Mouse (Mus musculus) liver, embryonic 12.5 days (tissue): ENCODE results near the gene Gm43738. TPM values are rescaled to one million over a fixed set of nuclear protein-coding genes. Genes with fewer than 3 reads are reported as not detected.
A peak's percentile ranks its signal among the peaks of the same experiment; 100 is the strongest.

Experiments used
- ATAC-seq: fragments of 200-750 bp; cut with Nextera tagmentation; 2 replicates; pipeline ENCODE4 v1.8.0; 2017; ENCODE audit warnings: moderate number of reproducible peaks, mild to moderate bottlenecking, moderate library complexity
- H3K27ac ChIP-seq: fragments of 300-500 bp; sonication (generic); 2 replicates; pipeline ENCODE4 v1.5.1; 2016; ENCODE audit warnings: mild to moderate bottlenecking
- H3K27me3 ChIP-seq: fragments of 300-500 bp; sonication (generic); replicated peaks from 2 replicates; pipeline ENCODE4 v1.6.1; 2016; ENCODE audit warnings: mild to moderate bottlenecking, moderate library complexity
- H3K36me3 ChIP-seq: fragments of 300-500 bp; sonication (generic); 2 replicates; pipeline ENCODE4 v1.6.1; 2016; ENCODE audit warnings: mild to moderate bottlenecking, moderate library complexity
- H3K4me1 ChIP-seq: fragments of 300-500 bp; sonication (generic); 2 replicates; pipeline ENCODE4 v1.6.1; 2016
- H3K4me2 ChIP-seq: fragments of 300-500 bp; sonication (generic); 2 replicates; pipeline ENCODE4 v1.6.1; 2016; ENCODE audit warnings: mild to moderate bottlenecking, moderate library complexity
- H3K4me3 ChIP-seq: fragments of 300-500 bp; sonication (generic); 2 replicates; pipeline ENCODE4 v1.5.1; 2016; ENCODE audit warnings: mild to moderate bottlenecking, moderate library complexity
- H3K9ac ChIP-seq: fragments of 300-500 bp; sonication (generic); 2 replicates; pipeline ENCODE4 v1.6.1; 2016; ENCODE audit warnings: mild to moderate bottlenecking, moderate library complexity
- H3K9me3 ChIP-seq: fragments of 300-500 bp; sonication (generic); replicated peaks from 2 replicates; pipeline ENCODE4 v1.6.1; 2016; ENCODE audit warnings: mild to moderate bottlenecking, moderate library complexity
- WGBS: fragments of 180-500 bp; shearing (Covaris S2); methylation state at CpG from one replicate; pipeline ENCODE4 v1.1.7; 2016; ENCODE audit not compliant: insufficient replicate concordance; 5-methylcytosine and 5-hydroxymethylcytosine counted together
- polyA plus RNA-seq: library from polyadenylated mRNA; unstranded; fragments of >200 nt; fragmentation: Nextera tagmentation; extraction: Ambion mirVana; gene quantifications from 2 replicates; pipeline ENCODE4 v1.2.1, GENCODE M21; 2016

The Gm43738 gene
- 0.06 TPM in 1 of 2 replicates, not detected in the other for polyA plus RNA-seq

DNA sequence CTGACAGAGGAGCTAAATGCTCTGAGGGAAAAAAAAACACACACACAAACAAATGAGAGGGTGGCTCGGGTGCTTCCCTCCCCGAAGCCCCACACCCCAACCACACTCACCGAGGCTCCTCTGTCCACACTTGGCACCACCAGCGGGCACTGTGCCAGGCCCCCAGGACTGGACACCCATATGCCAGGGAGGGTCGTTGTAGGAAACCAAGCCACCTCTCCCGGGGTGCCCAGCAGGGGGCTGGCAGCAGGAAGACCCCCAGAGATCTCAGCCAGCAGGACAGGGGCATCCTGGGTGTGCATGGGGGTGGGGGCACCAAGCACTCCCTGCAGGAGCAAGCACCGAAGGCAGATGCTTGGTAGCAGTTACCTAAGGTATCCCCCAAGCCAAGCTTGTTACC lies at the start of gene Gm43738:
Gm43738 (minus strand) TSS at position 289 of the 400 bp plus-strand sequence.
- no peak for ATAC-seq
- H3K9ac ChIP-seq, result peak within 1 kb of the TSS; percentile 84
- 50% methylated on average over 7 of the region's 7 CpGs for WGBS

GRCm38 (mm10) chr3:89148567-89148966 lies 47.7 kb upstream of the Gm43738 start:
- 71% methylated on average over 14 of the region's 14 CpGs for WGBS
- Histone ChIP-seq H3K9me3 (no peaks in the 10 kb centered on the region), H3K36me3 (peaks cover 34% of the 10 kb centered on the region), H3K4me1 (peaks cover 87% of the 10 kb centered on the region), H3K27ac (peak overlapping the region; percentile 79), H3K4me3 (no peak overlapping the region), H3K4me2 (peak overlapping the region; percentile 71), H3K9ac (peak overlapping the region; percentile 57), H3K27me3 (peaks cover 56% of the 10 kb centered on the region)
- ATAC-seq, result no peak

More for the DNA sequence above, at the start of gene Gm43738:
- Histone ChIP-seq H3K27ac (peak within 1 kb of the TSS; percentile 89), H3K36me3 (peaks cover 47% of the 10 kb centered on the region), H3K4me3 (peak within 1 kb of the TSS; percentile 80), H3K4me1 (peaks cover 43% of the 10 kb centered on the region), H3K27me3 (no peaks in the 10 kb centered on the region), H3K9me3 (no peaks in the 10 kb centered on the region), H3K4me2 (peak within 1 kb of the TSS; percentile 95)

DNA sequence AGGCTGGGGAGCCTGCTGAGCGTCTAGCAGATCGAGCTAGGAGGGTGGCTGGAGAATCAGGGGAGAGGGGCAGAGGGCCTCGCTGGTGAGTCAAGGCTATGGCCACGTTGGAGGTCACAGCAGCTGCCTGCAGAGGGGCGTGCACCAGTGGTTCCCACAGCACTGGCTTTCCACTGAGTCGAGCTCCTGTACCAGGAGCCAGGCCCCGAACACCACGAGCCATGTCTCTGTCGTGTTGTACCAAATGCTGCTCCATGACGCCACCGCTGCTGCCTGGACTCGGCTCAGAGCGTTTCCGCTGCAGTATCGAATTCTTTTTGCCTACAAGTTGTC lies 47.0 kb upstream of the Gm43738 start:
- H3K27ac ChIP-seq, result peak overlapping the region; percentile 79
- no peak for ATAC-seq
- no peaks in the 10 kb centered on the region for H3K9me3 ChIP-seq
- WGBS, result 9% methylated on average over 15 of the region's 15 CpGs
- H3K4me2 ChIP-seq, result peak overlapping the region; percentile 71
- peak overlapping the region; percentile 42 for H3K4me3 ChIP-seq
- peaks cover 40% of the 10 kb centered on the region for H3K36me3 ChIP-seq
- peaks cover 52% of the 10 kb centered on the region for H3K27me3 ChIP-seq
- H3K4me1 ChIP-seq, result peaks cover 93% of the 10 kb centered on the region
- H3K9ac ChIP-seq, result peak overlapping the region; percentile 57

DNA sequence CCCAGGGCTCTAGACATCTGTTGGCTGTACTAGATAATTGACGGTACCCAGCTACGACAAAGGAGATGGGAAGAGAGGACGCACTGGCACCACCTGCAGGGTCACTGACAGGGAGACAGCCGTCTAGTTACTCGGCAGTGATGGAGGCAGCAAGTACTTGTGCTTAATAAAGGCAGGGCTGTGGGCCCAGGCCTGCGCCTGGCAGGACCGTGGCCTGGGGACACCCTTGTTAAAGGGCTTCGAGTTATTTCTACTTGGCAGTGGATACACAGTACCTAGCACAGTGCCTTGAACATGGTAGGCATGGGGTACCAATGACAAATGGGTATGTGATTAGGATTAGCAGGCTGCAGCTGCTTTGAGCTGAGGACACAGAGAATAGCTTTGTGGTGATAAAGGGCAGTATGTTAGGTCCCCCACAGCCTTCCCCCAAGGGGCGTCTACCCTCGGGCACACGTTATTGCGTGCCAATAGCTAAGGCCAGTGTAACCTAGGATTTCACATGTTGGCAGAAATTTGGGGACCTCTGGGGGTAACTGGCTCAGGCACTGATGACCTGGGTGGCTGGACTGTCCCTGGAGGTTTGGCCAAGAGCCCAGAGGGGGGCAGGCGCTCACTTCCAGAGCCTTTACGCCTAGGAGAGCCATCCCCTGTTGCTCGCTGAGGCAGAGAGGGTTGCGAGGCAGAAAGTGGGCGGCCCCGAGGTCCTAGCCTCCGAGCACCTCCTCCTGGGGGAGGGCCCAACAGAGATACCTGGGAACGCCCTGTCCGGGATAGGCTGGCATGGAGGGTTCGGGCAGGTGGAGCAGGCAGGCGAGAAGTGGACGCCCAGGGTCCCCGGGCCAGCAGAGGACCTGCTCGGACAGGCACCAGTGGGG lies 46.4 kb upstream of the Gm43738 start:
- Histone ChIP-seq H3K27me3 (peaks cover 46% of the 10 kb centered on the region), H3K36me3 (peaks cover 46% of the 10 kb centered on the region), H3K4me3 (peak overlapping the region; percentile 42), H3K4me1 (peaks cover 92% of the 10 kb centered on the region), H3K4me2 (peak overlapping the region; percentile 71), H3K27ac (peak overlapping the region; percentile 79), H3K9ac (peak overlapping the region; percentile 57), H3K9me3 (no peaks in the 10 kb centered on the region)
- peak; percentile 90 for ATAC-seq
- WGBS, result 17% methylated on average over 26 of the region's 26 CpGs

GRCm38 (mm10) chr3:89145566-89145965 lies 44.7 kb upstream of the Gm43738 start:
- Histone ChIP-seq H3K4me1 (peaks cover 92% of the 10 kb centered on the region), H3K4me2 (no peak overlapping the region), H3K27ac (peak overlapping the region; percentile 79), H3K36me3 (peaks cover 64% of the 10 kb centered on the region), H3K4me3 (no peak overlapping the region), H3K27me3 (peaks cover 33% of the 10 kb centered on the region), H3K9ac (no peak overlapping the region), H3K9me3 (no peaks in the 10 kb centered on the region)
- ATAC-seq, result no peak
- 77% methylated on average over 8 of the region's 8 CpGs for WGBS

DNA sequence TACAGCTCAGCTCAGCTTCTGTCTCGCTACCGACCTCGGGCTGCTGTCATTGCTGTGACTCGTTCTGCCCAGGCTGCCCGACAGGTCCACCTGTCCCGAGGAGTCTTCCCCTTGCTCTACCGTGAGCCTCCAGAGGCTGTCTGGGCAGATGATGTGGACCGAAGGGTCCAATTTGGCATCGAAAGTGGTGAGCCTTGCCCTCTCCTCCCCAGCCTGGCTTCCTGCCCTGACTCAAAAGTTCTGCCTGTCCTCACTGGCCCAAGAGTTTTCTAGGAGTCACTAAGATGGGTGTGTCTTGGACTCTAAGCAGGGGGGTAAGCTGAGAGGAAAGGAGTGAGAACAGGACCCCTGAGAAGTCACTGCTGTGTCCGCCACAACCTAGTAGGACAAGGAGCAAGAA lies 43.9 kb upstream of the Gm43738 start:
- 0 out of 2 replicates have a peak overlapping the region, but pooled peaks have one; percentile 14 for H3K9ac ChIP-seq

DNA sequence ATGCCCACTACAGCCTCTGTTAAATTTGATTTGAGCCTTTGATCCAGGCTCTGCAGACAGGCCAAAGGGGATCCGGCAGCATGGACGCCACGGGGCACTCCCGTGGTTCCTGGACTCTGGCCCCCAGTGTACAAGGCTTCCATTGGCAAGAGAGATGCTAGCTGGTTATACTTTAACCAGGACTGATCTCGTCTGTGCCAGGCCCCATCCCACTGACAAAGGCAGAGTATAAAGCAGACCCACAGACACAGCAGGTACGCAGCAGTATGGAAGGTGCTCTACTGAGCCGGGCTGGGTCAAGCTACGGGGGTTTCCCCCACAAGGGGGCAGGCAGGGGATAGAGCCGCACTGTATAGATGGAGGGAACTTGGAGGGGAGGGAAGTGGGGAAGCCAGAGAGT lies 35.5 kb upstream of the Gm43738 start:
- 10% methylated on average over 9 of the region's 9 CpGs for WGBS
- no peaks in the 10 kb centered on the region for H3K9me3 ChIP-seq
- H3K4me2 ChIP-seq, result peak overlapping the region; percentile 78
- peak overlapping the region; percentile 95 for H3K9ac ChIP-seq
- peak overlapping the region; percentile 97 for H3K27ac ChIP-seq
- H3K4me1 ChIP-seq, result peaks cover 88% of the 10 kb centered on the region
- peaks cover 43% of the 10 kb centered on the region for H3K36me3 ChIP-seq
- H3K4me3 ChIP-seq, result peak overlapping the region; percentile 81
- no peaks in the 10 kb centered on the region for H3K27me3 ChIP-seq
- ATAC-seq, result peak; percentile 47

More for the DNA sequence above, 43.9 kb upstream of the Gm43738 start:
- 72% methylated on average over 10 of the region's 10 CpGs for WGBS
- H3K36me3 ChIP-seq, result peaks cover 72% of the 10 kb centered on the region
- ATAC-seq, result no peak
- H3K27me3 ChIP-seq, result peaks cover 26% of the 10 kb centered on the region
- peak overlapping the region; percentile 79; the same call in 1 of the 2 replicates for H3K27ac ChIP-seq
- peaks cover 94% of the 10 kb centered on the region for H3K4me1 ChIP-seq
- no peaks in the 10 kb centered on the region for H3K9me3 ChIP-seq
- H3K4me2 ChIP-seq, result no peak overlapping the region
- H3K4me3 ChIP-seq, result no peak overlapping the region

DNA sequence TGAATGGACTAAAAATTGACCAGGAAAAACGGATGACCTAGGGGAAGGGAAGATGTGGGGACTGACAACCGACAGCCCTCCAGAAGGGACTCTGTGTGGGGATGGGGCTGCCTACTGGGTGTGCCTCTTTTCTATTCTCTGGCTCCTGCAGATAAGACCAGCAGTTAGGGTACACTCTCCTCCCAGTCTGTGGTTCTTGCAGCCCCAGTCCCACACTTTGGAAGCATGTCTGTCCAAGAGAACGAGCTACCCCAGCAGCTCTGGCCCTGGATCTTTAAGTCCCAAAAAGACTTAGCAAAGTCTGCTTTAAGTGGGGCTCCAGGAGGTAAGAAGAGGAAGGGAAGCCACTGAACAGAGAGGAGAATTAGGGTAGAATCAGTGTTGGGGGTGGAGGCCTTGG lies 35.1 kb upstream of the Gm43738 start, which contains the start of gene Pklr:
Pklr (plus strand) TSS at position 185 of the 400 bp plus-strand sequence.
- peaks cover 39% of the 10 kb centered on the region for H3K36me3 ChIP-seq
- peak within 1 kb of the TSS; percentile 81 for H3K4me3 ChIP-seq
- peak; percentile 66 for ATAC-seq
- H3K27ac ChIP-seq, result peak within 1 kb of the TSS; percentile 97
- peak within 1 kb of the TSS; percentile 78 for H3K4me2 ChIP-seq
- no peaks in the 10 kb centered on the region for H3K27me3 ChIP-seq
- peaks cover 86% of the 10 kb centered on the region for H3K4me1 ChIP-seq
- 9% methylated on average over 3 of the region's 3 CpGs for WGBS
- no peaks in the 10 kb centered on the region for H3K9me3 ChIP-seq
- peak within 1 kb of the TSS; percentile 95 for H3K9ac ChIP-seq

GRCm38 (mm10) chr3:89133752-89134151 lies 32.9 kb upstream of the Gm43738 start:
- H3K4me3 ChIP-seq, result peak overlapping the region; percentile 54
- H3K9me3 ChIP-seq, result no peaks in the 10 kb centered on the region
- peaks cover 17% of the 10 kb centered on the region for H3K36me3 ChIP-seq
- H3K4me2 ChIP-seq, result peak overlapping the region; percentile 84
- WGBS, result 19% methylated on average over 1 of the region's 1 CpGs
- peak overlapping the region; percentile 97 for H3K27ac ChIP-seq
- H3K4me1 ChIP-seq, result peaks cover 85% of the 10 kb centered on the region
- no peaks in the 10 kb centered on the region for H3K27me3 ChIP-seq
- ATAC-seq, result no peak
- peak overlapping the region; percentile 74 for H3K9ac ChIP-seq

DNA sequence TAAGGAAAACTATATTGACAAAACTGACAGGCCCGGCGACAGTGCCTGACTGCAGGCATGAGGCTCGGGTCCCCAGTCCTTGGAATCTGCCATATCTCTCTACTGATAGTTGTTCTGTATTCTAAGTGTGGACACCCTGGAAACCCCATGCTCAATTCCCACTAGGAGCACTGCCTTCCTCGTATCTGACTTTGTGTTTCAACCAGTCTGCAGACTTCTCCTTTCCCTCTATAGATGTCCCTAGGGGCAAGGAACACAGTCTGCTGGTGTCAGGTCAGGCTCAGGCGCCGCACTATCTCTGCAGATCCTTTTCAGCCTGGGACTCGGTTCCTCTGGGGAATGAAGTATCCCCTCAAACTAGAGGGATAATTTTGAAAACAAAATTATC lies 32.2 kb upstream of the Gm43738 start:
- Histone ChIP-seq H3K9ac (peak overlapping the region; percentile 74), H3K27ac (peak overlapping the region; percentile 97), H3K9me3 (no peaks in the 10 kb centered on the region), H3K27me3 (no peaks in the 10 kb centered on the region), H3K4me2 (peak overlapping the region; percentile 84), H3K4me3 (peak overlapping the region; percentile 54), H3K4me1 (peaks cover 85% of the 10 kb centered on the region), H3K36me3 (peaks cover 10% of the 10 kb centered on the region)
- 38% methylated on average over 7 of the region's 7 CpGs for WGBS
- no peak for ATAC-seq

- 6% methylated on average over 30 of the region's 30 CpGs for WGBS
- peak overlapping the region; percentile 74 for H3K9ac ChIP-seq
Measured at GRCm38 (mm10) chr3:89132285-89133062, 31.6 kb upstream of the Gm43738 start.

More at GRCm38 (mm10) chr3:89132285-89133062, 31.6 kb upstream of the Gm43738 start:
- Histone ChIP-seq H3K9me3 (no peaks in the 10 kb centered on the region), H3K36me3 (peaks cover 5% of the 10 kb centered on the region), H3K4me3 (peak overlapping the region; percentile 54), H3K4me1 (peaks cover 84% of the 10 kb centered on the region), H3K27me3 (no peaks in the 10 kb centered on the region), H3K4me2 (peak overlapping the region; percentile 84), H3K27ac (peak overlapping the region; percentile 97)
- peak; percentile 91 for ATAC-seq
